Mouse (Mus musculus): ENCODE results near the gene Lrrc59.
A peak's percentile ranks its signal among the peaks of the same experiment; 100 is the strongest.

Lrrc59 gene

DNA sequence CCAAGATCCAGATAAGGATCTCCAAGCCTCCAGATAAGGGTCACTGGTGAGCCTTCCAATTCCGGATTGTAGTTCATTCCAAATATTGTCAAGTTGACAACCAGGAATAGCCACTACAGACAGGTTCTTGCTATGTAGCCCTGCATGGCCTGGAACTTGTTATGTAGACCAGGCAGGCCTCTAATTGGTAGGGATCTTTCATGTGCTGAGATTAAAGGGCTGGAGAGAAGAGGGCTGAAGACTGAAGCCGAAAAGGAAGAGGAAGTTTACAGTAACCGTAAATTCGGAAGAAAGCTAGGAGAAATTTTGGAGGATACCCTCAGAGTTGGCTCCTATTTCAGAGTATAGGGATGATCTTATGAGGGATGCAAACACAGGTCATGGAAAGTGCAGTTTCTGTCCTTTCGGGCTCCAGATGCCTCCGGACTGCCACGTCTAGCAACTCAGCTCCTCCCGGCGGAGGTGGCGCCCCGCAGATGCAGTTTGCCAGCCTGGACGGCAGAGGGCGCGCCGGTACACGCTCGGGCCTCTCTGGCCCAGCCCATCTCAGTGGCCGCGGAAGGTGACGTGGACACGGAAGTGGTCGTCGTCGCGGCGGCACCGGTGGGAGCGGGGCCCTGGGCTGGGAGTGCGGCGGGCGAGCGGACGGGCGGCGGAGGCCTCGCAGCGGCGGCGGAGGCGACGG lies at the start of gene Lrrc59:
Gene Lrrc59, plus strand, starts transcription at position 569 of the 685 bp plus-strand sequence.
- DNase-seq (ENCODE audit: low spot score) = peak; percentile 97

DNA sequence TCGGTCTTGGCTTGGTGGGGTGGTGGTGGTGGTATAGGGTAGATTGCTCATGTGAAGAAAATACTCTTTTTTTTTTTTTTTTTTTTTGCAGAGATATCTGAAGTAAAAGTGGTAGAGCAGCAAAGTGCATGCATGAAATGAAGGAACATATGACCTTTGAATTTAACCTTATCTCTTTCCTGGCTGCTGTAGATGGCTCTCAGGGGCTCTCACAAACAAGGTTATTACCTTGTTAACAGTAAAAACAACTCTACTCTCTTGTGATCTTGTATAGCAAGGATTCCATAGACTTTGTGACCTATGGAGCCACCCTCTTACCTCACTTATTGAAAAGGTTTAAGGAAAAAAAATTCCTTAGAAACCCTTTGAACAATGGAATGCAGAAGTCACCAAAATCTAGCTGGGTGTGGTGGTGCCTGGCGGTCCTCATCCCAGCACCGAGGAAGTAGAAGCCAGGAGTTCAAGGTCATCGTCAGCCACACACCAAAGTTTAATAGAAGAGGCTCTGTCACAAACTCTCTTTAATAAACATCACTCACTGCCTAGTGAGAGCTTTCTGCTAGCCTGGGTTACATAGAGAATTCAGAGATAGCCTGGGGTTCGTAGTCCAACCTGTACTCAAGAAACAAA lies 49.3 kb upstream of the Lrrc59 start:
- DNase-seq (ENCODE audit: low spot score) = no peak

DNA sequence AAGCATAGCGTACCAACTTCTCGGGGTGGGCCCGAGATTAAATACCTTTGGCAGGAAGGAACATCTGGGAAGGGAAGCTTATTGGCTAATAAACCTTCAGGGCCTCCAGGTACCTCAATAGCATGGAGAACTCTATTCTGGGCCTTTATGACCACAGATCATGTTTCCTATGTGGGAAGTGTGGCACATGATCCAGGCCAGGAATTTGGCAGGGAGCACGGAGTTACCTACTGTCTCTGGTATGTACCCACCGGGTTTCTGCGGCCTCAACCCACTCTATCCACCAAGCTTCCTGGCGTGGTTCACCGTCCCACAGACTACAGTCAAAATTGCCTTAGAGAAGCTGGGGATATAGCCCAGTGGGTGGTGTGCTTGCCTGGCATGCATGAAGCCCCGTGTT lies 44.5 kb upstream of the Lrrc59 start:
- no peak for DNase-seq (ENCODE audit: low spot score)

DNA sequence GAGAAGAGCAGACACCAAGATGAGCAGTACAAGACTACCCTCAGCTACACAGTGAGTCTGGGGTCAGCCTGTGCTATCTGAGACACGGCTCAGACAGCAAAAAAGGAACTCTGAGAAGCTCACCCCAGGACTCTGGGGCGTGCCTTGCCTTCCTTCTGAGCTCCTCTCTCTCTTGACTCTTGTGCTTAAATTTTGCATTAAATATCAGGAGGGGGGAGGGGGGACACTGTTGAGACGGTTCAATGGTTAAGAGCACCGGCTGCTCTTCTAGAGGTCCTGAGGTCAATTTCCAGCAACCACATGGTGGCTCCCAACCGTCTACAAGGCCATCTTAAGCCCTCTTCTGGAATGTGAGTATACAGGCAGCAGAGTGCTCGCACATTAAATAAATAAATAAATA lies 42.1 kb upstream of the Lrrc59 start:
- no peak for DNase-seq (ENCODE audit: low spot score)

DNA sequence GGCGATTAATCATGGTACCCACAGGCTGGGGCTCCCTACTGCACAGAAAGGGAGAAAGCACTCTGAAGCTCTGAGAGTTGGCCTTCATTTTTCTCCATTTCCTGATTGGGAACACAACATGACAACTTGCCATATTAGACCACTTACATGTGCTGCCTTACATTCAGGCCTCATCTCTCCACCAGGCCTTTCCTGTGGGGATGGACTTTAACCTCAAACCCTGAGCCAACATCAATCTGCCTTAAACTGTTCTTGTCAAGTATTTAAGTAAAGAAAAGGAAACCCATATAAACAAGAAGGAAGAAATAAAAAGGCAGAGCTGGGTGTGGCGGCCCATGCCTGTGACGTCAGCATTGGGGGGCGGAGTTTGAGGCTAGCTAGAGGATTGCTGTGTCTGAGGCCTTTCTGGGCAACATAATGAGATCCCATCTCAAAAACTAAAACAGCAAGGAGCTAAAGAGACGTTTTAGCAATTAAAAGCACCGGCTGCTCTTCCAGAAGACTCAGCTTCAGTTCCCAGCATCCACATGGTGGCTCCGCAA lies 33.2 kb upstream of the Lrrc59 start:
- no peak for DNase-seq (ENCODE audit: low spot score)

DNA sequence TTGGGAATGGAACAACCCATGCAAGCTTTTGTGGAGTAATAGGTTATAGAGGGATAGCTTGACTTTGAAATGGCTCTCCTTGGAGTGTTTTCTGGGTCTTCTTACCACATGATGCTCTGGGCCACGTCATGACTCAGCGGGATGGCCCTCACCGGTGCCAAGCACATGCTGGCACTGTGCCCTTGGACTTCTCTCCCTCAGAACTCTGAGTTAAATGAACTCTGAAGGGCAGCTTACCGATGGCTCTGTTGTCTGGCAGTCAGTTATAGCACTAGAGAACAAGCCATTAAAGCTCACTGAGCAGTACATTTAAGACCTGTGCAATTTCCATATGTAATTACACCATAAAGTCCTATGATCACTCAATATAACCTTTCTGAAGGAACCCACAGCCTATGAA lies 32.2 kb upstream of the Lrrc59 start:
- DNase-seq (ENCODE audit: low spot score) = peak; percentile 29

DNA sequence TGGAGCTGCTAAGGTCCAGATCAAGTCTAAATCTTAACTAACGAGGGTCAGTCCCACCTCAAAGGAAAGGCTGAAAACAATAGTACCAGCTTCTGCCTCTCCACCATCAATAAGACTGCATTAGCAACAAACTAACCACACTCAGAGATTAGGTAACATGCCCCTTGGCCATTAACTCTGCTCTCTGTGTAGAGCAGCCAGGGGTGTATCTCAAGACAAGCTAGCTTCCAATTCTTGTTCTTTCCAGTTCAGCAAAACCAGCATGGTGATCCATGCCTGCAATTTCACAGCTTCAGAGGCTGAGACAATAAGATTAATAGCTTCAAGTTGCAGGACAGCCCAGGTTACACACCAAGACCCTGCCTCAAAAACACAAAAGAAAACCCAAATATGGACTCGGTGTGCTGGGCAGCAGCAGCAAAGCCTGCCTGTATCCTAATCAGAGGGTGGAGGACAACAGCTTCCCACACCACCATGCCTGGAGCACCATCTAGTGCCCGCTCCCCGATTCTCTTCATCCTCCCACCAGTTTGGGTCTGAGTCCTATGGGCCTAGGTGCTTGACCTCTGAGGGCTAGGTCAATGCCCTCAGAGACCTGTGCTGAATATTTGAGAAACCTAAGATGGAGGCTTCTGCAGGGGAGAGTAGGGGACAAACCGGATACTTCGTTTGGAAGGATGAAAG lies 31.0 kb upstream of the Lrrc59 start:
- no peak for DNase-seq (ENCODE audit: low spot score)

DNA sequence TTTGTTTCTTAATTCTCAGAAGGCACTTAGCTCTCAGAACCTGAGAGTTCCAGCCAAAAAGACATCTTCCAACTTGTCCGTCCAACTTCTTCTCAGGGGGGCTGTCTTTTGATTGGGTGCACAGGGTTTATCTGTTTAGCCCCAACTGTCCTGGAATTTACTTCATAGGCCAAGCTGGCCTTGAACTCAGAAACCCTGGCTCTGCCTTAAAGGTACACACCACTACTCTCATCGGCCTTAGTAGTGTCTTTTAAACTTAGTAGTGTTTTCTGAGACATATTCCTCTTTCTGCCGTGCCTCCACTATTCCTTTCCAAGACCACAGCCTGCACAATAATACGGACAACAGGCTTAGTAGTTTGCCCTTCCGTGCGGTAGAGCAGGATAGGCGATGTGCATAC lies 29.1 kb upstream of the Lrrc59 start:
- DNase-seq (ENCODE audit: low spot score) = no peak

DNA sequence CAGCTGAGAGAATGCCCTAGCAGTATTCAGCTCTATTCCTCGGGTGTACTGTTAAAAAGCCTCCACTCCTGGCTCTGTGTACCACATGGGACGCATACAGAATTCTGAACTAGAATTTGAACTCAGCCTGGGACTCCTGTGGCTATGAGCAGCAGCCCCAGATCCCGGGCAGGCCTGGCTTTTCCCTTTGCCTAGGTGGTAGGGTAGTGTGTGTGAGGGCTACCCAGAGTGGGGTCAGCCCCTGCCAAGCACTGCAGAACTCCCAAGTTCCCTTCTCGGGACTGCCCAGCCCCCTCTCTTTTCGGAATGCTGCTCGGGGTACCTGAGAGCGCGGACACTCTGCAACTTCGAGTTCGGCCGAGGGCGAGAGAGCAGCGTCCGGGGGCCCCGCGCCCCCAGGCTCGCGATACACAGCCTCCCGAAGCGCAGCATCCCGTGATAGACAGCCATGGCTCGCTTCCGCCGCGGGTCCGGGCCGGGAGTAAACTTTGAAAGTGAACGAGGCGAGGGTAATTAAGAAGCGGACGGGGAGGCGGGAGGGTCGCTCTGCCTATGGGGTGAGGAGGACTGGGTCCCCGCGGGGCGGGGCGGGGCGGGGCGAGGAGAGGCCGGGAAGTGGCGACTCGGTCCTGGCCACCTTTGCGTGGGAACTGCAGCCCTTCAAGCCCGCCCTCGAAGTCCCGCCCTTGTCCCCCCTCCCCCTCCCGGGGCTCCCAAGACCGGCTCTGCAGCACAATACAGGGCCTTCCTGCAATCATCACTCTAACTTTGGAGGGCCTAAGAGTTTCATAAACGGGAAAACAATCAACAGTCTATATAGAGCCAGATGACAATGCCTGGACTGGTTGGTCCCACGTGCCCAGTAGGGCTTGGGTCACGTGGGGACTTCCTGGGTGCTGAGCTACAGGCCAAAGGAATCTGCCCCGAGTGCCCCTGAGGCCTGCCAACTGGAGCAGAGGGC lies 28.0 kb upstream of the Lrrc59 start, which contains the start of gene Acsf2:
Gene Acsf2, minus strand, starts transcription at position 551 of the 961 bp plus-strand sequence.
- DNase-seq (ENCODE audit: low spot score) = peak; percentile 87

DNA sequence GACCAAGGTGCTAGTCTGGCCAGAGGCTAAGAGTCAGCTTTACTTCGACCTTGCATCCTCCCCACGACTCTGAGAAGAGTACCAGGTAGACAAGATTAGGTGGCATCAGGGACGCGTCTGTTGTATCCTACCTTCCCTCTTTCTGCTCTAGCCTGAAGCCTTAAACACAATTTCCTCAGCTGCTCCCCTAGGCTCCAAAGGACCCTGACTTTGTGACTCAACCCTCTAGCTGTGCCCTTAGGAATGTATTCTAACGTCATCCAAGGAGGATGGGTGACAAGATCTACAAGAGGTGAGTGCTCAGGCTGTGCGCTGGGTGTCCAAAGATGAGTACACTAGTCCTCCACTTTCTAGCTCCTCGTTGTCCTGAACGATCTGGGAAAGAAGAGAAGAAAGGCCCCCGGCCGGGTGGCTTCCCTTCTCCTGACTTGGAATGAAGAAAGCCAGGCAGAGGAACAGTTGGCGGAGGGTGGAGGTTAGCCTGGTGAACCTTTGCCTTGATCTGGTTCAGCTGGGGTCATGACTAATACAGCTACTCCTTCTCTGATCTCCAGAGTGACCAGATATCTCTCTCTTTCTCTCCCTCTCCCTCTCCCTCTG lies 27.1 kb upstream of the Lrrc59 start:
- no peak for DNase-seq (ENCODE audit: low spot score)

DNA sequence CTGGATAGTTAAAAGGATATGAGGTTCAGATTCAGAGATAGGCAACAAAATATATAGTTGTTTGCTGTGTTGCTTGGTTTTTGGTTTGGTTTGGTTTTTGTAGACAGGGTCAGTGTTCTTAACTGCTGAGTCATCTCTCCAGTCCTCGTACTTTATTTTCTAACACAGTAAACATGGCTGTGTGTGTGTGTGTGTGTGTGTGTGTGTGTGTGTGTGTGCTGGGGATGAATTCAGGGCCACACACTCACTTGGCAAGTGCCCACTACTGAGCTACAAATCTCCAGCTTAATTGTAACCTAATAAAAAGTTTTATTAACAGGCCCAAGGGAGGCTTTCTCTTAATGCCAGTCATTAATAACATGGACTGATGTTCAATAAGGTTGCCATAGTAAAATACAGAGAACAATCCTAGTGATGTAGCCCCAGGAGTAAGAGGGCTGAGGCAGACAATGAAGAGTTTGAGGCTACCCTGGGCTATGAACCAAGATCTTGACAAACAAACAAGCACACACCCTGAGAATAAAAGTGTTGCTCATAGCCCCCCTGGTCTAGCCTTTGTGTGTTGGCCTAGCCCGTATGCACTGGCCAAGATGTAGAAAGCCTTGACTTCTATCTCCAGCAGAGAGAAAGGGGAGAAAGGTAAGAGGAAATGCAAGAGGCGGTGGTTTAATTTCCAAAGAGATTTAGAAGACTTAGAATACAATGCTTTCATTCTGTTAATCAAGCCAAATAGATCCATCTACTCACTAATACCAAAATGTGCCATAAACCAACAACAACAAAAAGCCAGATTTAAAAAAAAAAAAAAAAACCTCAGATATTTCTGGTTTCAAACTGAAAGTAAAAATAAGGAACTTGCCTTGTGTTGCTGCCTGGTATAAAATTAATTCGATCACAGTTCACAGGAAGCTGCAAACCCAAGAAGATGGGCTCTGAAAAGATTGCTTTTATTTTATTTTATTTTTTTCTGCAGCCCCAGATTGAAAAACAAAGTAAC lies 18.5 kb upstream of the Lrrc59 start:
- peak; percentile 57 for DNase-seq (ENCODE audit: low spot score)

DNA sequence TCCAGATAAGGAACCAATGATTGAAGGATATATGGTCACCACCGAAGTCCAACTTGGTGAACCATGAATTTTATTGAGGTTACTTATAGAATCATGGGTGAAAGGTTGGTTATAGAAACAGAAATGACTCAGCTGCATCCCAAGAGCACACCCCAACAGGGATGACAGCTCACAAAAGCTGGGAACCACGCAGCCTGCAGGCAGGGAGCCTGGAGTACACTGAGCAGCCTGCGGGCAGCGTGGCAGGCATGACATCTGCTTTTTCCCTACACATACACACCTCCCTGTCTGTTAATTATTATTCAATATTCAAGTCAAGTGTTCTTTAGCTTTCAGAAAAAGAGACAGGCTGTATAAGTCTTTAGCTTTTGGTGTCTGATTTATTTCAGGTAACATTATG lies 15.0 kb upstream of the Lrrc59 start:
- no peak for DNase-seq (ENCODE audit: low spot score)

DNA sequence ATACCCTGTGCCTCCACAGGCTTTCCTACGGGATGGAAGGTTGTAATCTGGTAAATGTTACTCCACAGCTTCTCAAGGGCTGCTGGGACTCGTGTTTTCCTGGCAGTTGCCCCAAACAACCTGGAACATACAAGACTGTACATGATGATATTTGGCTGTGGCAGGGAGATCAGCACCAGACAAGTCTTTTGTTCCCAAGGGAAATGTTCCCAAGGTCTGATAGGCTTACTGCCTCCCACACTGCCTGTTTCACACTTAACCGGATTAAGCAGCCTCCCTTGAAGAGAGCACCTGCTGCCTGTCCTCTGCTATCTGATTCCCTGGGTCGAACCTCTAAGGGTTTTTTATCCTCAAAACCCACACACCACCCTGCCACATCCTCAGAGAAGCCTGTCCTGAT lies 14.1 kb upstream of the Lrrc59 start:
- no peak for DNase-seq (ENCODE audit: low spot score)

DNA sequence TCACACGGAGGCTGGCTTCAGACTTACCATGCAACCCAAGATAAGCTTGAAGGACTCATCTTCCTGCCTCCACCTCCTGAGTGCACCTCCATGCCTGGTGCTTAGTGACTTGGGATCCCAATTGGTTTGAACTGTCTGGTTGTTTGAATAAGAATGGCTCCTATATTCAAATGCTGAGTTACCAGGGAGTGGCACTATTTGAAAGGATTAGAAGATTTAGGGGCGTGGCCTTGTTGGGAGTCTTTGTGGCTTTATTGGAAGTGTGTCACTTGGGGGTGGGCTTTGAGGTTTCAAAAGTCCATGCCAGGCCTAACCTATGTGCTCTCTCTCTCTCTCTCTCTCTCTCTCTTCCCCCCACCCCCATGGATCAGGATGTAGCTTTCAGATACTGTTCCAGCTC lies 11.9 kb upstream of the Lrrc59 start:
- no peak for DNase-seq (ENCODE audit: low spot score)

DNA sequence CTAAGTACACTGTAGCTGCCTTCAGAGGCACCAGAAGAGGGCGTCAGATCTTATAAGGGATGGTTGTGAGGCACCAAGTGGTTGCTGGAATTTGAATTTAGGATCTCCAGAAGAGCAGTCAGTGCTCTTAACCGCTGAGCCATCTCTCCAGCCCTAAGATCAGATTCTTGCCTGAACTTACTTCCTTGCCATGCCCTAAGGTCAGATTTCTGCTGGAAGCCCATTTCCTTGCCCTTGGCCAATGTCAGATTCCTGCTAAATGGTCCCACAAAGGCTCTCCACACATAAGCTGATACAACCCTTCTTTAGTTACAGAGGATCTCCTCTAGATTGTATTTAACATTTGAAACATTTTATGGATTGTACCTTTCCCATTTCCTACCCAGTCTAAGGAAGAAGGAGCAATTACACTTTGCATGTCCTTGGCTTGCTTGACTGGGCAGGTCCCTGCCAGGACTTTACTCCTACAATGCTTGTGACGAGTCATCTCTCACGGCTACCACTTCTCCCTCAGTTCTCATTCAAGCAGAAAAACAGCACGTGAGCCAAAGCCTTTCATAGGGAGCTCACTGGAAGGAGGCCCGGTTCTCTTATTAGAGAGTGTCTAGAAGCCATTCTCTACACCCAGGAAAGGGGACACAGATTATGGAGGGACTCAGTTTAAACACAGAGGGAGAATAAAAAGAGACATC lies 8.7 kb upstream of the Lrrc59 start:
- DNase-seq (ENCODE audit: low spot score) = no peak

DNA sequence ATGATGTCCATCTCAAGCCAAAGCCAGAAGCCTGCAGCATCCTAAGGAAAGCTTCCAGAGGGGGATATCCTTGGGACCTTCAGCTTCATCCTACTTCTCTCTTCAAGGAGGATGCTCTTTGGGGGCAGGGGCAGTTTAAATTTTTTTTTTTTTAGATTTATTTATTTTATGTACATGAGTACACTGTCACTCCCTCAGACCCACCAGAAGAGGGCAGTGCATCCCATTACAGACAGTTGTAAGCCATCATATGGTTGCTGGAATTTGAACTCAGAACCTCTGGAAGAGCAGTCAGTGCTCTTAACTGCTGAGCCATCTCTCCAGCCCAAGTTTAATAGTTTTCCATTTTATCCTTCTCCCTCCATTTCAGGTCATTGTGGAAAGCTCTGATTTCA lies 8.1 kb upstream of the Lrrc59 start:
- DNase-seq (ENCODE audit: low spot score) = no peak

DNA sequence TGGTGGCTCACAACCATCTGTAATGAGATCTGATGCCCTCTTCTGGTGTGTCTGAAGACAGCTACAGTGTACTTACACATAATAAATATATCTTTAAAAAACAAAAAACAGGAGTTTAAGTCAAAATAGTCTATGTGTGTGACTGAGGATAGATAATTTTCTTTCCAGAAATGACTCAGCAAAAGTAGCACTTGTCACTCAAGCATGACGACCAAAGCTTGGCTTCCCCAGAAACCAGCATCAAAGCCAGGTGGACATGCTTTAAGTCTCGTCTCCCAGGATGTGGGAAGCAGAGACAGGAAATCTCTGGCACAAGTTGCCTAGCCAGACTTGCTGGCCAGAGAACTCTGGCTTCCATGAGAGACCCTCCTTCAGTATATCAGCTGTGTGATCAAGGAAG lies 7.4 kb upstream of the Lrrc59 start:
- no peak for DNase-seq (ENCODE audit: low spot score)

DNA sequence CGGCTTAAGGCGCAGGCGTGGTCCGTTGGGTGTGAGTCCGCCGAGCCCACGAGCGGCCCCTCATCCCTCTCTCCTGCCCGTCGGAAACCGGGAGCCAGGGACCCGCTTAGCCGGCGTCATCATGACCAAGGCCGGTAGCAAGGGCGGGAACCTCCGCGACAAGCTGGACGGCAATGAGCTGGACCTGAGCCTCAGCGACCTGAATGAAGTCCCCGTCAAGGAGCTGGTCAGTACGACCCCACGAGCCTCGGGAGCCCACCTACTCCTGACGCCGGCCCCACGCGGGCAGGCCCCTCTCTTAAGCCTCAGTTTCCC lies 274 bp downstream of the Lrrc59 start:
- no peak for DNase-seq (ENCODE audit: low spot score)

DNA sequence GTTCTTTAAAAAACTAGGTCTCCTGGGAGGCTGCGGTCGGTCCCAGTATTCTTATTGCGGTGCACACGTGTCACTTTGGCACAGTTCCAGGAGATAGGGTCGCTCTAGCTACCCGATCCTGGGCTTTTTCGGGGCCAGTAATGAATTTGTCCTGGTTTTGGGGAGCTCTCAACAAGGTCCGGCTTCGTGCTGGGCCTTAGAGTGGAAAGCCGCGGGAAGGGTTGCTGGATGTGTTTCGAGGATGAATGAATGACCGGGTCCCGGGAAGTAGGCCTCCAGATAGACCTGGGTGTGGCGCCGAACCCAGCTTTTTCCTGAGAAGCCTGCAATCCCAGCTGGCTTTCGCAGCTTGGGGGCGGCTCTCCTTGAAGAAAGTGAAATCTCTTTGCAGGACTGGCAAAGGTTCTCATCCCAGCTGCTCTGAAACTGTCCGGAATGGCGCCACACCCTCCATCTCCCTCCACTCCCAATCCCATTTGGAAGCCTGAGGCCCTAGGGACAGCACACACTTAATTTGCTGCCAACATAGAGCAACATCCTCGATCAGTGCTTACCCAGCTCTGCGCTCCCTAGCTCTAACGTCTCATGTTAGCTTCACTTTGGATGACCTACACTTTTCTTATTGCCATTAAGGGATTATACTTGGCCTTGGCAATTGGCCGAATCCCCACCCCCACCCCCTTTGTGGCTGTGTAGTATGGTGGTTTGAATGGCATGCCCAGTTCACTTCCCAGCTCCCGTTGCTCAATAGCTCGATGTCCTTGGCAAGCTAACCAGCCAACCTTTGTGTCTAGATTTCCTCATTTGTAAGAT lies 838 bp downstream of the Lrrc59 start:
- peak; percentile 71 for DNase-seq (ENCODE audit: low spot score)

Measured in urinary bladder, postnatal 14 days (tissue).